In the genomic region with DNA sequence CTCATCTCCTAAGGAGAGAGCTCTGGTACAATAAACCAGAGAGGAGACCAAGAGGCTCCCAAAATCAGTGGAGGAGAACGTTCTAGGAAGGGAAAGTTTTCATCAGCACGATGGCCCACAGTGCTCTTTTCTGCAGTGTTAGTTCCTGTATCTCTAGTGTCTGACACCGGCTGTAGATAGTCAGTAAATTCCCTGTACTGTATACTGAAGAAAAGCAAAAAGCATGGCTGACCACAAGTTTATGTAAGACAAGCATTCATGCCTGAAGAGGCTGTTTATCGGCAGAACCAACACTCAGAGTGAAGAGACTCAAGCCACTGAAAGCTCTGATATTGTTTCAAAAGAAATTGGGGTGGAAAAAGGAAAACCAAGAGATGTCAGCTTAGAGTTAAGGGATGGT, we compare ENCODE assay signal across 1 mouse cellular context.
TF ChIP-seq lines count a peak whose summit lies in the region.

No protein-coding gene starts in this region.

TF ChIP-seq in CH12.LX, 34 proteins besides CTCF, POLR2A, EP300 and RAD21 (continued from another document):
- no peak for TF ChIP-seq TCF12 (IDR thresholded peaks at IDR 0.05; ENCODE audit: low read depth, low read length)
- TF ChIP-seq MEF2A (IDR thresholded peaks at IDR 0.05; ENCODE audit: borderline replicate concordance, low read depth, low read length) = no peak
- no peak for TF ChIP-seq CHD2 (IDR thresholded peaks at IDR 0.05; ENCODE audit: low read length)
- TF ChIP-seq UBTF (IDR thresholded peaks at IDR 0.05; ENCODE audit: low read depth, low read length) = no peak
- TF ChIP-seq NRF1 (IDR thresholded peaks at IDR 0.05; ENCODE audit: low read depth, low read length) = no peak
- no peak; the same call in 1 of the 2 replicates for TF ChIP-seq MYC (IDR thresholded peaks at IDR 0.05; ENCODE audit: low read depth, low read length)
- no peak for TF ChIP-seq MXI1 (IDR thresholded peaks at IDR 0.05; ENCODE audit: low read depth, low read length)
- TF ChIP-seq SMC3 (IDR thresholded peaks at IDR 0.05; ENCODE audit: low read depth, low read length) = no peak
- TF ChIP-seq ZNF384 (IDR thresholded peaks at IDR 0.05; ENCODE audit: low read depth, low read length) = no peak
TF ChIP-seq in CH12.LX: peak in this region for 4.
